Mouse (Mus musculus): ENCODE results near the gene Catsper3. TPM values are rescaled to one million over a fixed set of nuclear protein-coding genes. Genes with fewer than 3 reads are reported as not detected.

The Catsper3 gene
- 0.06 TPM in 1 of 2 replicates, not detected in the other for polyA plus RNA-seq (2012; rRNA removed)

DNA sequence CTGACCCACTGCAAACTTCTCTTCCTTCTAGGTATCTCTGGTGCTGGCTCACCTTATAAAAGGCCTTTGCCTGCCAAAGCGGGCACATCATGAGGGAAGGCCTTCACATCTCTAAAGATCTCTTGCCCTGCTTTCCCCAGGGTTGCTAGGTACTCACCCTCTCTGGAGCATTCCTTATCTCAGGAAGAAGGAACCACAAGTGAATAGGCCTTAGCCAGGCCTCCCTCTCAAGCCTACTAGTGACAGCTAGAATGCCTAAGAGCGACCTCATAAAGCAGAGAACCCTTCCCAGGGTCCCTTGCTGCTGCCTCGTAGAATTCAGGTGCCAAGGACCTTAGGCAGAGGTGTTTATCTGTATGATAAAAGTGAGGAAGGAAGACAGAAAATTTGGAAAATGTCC, at the start of gene Catsper3:
Gene Catsper3 (plus strand): TSS at position 301 of the 400 bp plus-strand sequence.
- Histone ChIP-seq H3K27ac (ENCODE audit: insufficient read depth, low read depth, low read length) (no peak within 1 kb of the TSS), H3K36me3 (ENCODE audit: control insufficient read depth, insufficient read depth, low read length) (no peaks in the 10 kb centered on the region), H3K27me3 (ENCODE audit: control insufficient read depth, insufficient read depth, low read length) (no peaks in the 10 kb centered on the region), H3K4me3 (ENCODE audit: low read depth, low read length) (no peak within 1 kb of the TSS), H3K4me1 (ENCODE audit: control insufficient read depth, insufficient read depth, insufficient read length, low read length) (peaks cover 2% of the 10 kb centered on the region; the same call in 1 of the 2 replicates)
- TF ChIP-seq CTCF (IDR thresholded peaks at IDR 0.05; ENCODE audit: extremely low read depth, insufficient read length, insufficient replicate concordance, low read depth, low read length) = no peak
- no peak for TF ChIP-seq POLR2A (IDR thresholded peaks at IDR 0.05; ENCODE audit: low read depth, low read length)
- 69% methylated on average over 3 of the region's 3 CpGs for WGBS

DNA sequence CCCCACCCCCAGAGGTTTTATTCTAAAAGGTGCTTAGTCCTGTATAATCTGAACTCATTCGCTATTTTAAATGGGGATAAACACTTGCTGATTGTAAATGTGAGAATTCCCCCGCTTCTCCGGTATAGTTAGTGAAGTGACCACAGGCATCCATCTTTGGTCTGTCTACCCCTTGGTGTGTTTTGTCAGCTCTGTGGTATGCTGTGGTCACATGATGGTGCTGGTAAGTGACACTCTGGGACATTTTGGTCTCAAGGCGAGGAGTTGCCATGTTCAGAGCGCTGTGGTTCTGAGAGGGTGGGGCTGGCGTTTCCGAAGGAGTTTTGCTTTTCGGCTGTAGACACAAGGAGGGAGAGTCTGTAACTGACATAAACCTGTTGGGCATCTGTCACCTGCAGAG, 46.5 kb upstream of the Catsper3 start:
- H3K27me3 ChIP-seq (ENCODE audit: control insufficient read depth, insufficient read depth, low read length) = no peaks in the 10 kb centered on the region
- H3K27ac ChIP-seq (ENCODE audit: insufficient read depth, low read depth, low read length) = no peak overlapping the region
- no peak for TF ChIP-seq POLR2A (IDR thresholded peaks at IDR 0.05; ENCODE audit: low read depth, low read length)
- TF ChIP-seq CTCF (IDR thresholded peaks at IDR 0.05; ENCODE audit: extremely low read depth, insufficient read length, insufficient replicate concordance, low read depth, low read length) = no peak
- 90% methylated on average over 8 of the region's 8 CpGs for WGBS
- H3K4me1 ChIP-seq (ENCODE audit: control insufficient read depth, insufficient read depth, insufficient read length, low read length) = no peaks in the 10 kb centered on the region; the same call in 1 of the 2 replicates
- no peaks in the 10 kb centered on the region for H3K36me3 ChIP-seq (ENCODE audit: control insufficient read depth, insufficient read depth, low read length)
- H3K4me3 ChIP-seq (ENCODE audit: low read depth, low read length) = no peak overlapping the region

DNA sequence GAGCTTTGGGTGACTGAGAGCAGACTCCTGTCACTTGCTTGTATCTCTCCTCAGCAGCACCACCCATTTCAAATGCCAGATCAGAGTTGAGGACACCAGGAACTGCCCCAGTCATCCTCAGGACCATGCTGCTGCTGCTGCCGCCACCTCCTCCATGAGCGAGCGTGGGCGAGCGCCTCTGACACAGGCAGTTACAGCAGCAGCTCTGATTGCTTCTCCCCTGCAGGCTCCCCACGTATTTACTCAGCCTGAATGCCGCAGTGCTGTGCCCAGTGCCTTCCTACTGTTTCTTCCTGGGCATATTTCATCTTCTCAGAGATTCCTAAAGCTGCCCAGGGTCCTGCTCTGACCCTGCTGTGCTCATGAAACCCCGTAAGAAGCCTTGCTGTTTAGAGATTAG, 42.1 kb upstream of the Catsper3 start:
- Histone ChIP-seq H3K4me1 (ENCODE audit: control insufficient read depth, insufficient read depth, insufficient read length, low read length) (no peaks in the 10 kb centered on the region), H3K27me3 (ENCODE audit: control insufficient read depth, insufficient read depth, low read length) (no peaks in the 10 kb centered on the region), H3K4me3 (ENCODE audit: low read depth, low read length) (no peak overlapping the region), H3K27ac (ENCODE audit: insufficient read depth, low read depth, low read length) (no peak overlapping the region), H3K36me3 (ENCODE audit: control insufficient read depth, insufficient read depth, low read length) (no peaks in the 10 kb centered on the region)
- 89% methylated on average over 8 of the region's 8 CpGs for WGBS
- no peak for TF ChIP-seq CTCF (IDR thresholded peaks at IDR 0.05; ENCODE audit: extremely low read depth, insufficient read length, insufficient replicate concordance, low read depth, low read length)
- TF ChIP-seq POLR2A (IDR thresholded peaks at IDR 0.05; ENCODE audit: low read depth, low read length) = no peak

DNA sequence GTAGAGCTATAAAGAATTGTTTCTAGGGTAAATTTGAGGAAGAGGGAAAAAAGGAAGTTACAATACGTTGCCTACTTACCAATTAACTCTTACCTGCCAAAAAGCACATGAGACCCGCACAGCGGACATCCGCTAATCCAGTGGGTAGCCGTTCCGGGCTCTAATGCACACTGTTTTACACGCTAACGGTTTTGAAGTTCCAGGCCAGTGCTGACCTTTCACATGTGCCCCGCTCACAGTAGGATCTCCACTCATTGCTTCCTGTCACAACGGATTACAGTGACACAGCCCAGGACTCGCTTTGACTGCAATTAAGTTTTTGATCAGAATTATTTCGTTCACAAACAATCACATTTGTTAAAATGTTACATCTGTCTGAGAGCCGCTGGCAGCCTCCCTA, 30.0 kb upstream of the Catsper3 start:
- Histone ChIP-seq H3K27ac (ENCODE audit: insufficient read depth, low read depth, low read length) (no peak overlapping the region), H3K36me3 (ENCODE audit: control insufficient read depth, insufficient read depth, low read length) (no peaks in the 10 kb centered on the region), H3K4me3 (ENCODE audit: low read depth, low read length) (no peak overlapping the region), H3K27me3 (ENCODE audit: control insufficient read depth, insufficient read depth, low read length) (no peaks in the 10 kb centered on the region), H3K4me1 (ENCODE audit: control insufficient read depth, insufficient read depth, insufficient read length, low read length) (no peaks in the 10 kb centered on the region)
- TF ChIP-seq POLR2A (IDR thresholded peaks at IDR 0.05; ENCODE audit: low read depth, low read length) = no peak
- no peak for TF ChIP-seq CTCF (IDR thresholded peaks at IDR 0.05; ENCODE audit: extremely low read depth, insufficient read length, insufficient replicate concordance, low read depth, low read length)
- 78% methylated on average over 13 of the region's 13 CpGs for WGBS

DNA sequence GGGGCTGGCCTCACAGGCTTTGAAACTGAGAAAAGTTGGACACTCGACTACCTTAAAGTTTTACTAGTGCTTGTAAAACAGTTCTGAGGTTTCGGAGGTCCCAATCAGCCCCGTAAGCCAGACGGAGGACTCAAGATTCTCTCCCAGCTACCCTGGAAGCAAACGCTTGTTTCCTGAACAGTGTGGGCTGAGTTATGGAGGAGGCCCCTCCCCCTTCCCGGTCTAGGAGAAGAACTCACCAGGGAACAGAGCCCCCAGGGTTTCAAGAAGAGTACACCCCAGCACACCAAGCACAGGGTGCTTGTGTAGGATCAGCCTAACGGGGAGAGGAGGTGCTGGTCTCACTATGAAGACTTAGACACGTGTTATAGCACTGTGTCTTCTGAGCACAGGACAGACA, 27.6 kb upstream of the Catsper3 start:
- no peaks in the 10 kb centered on the region for H3K27me3 ChIP-seq (ENCODE audit: control insufficient read depth, insufficient read depth, low read length)
- no peaks in the 10 kb centered on the region for H3K36me3 ChIP-seq (ENCODE audit: control insufficient read depth, insufficient read depth, low read length)
- H3K27ac ChIP-seq (ENCODE audit: insufficient read depth, low read depth, low read length) = 0 out of 2 replicates have a peak overlapping the region, but pooled peaks have one; percentile 32
- TF ChIP-seq POLR2A (IDR thresholded peaks at IDR 0.05; ENCODE audit: low read depth, low read length) (no peak), CTCF (IDR thresholded peaks at IDR 0.05; ENCODE audit: extremely low read depth, insufficient read length, insufficient replicate concordance, low read depth, low read length) (0 out of 2 replicates have a peak, but pooled peaks have one; percentile 4)
- no peaks in the 10 kb centered on the region for H3K4me1 ChIP-seq (ENCODE audit: control insufficient read depth, insufficient read depth, insufficient read length, low read length)
- H3K4me3 ChIP-seq (ENCODE audit: low read depth, low read length) = peak overlapping the region; percentile 1; the same call in 1 of the 2 replicates
- 57% methylated on average over 8 of the region's 8 CpGs for WGBS

DNA sequence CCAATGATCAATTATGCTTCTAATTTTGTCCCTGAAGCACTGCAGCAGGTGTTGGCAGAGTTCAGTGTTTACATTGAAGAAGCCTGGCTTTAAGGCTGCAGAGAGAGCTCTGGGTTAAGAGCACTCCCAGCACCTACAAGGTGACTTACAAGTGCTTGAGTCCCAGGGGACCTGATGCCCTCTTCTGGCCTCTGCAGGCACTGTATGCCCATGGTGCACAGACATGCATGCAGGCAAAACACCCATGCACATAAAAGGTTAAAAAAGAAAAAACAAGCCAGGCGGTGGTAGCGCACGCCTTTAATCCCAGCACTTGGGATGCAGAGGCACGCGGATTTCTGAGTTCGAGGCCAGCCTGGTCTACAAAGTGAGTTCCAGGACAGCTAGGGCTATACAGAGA, 26.7 kb upstream of the Catsper3 start:
- Histone ChIP-seq H3K27ac (ENCODE audit: insufficient read depth, low read depth, low read length) (no peak overlapping the region), H3K27me3 (ENCODE audit: control insufficient read depth, insufficient read depth, low read length) (no peaks in the 10 kb centered on the region), H3K4me3 (ENCODE audit: low read depth, low read length) (no peak overlapping the region), H3K4me1 (ENCODE audit: control insufficient read depth, insufficient read depth, insufficient read length, low read length) (no peaks in the 10 kb centered on the region), H3K36me3 (ENCODE audit: control insufficient read depth, insufficient read depth, low read length) (no peaks in the 10 kb centered on the region)
- WGBS = 90% methylated on average over 6 of the region's 6 CpGs
- TF ChIP-seq POLR2A (IDR thresholded peaks at IDR 0.05; ENCODE audit: low read depth, low read length) (no peak), CTCF (IDR thresholded peaks at IDR 0.05; ENCODE audit: extremely low read depth, insufficient read length, insufficient replicate concordance, low read depth, low read length) (peak; percentile 13; the same call in 1 of the 2 replicates)

DNA sequence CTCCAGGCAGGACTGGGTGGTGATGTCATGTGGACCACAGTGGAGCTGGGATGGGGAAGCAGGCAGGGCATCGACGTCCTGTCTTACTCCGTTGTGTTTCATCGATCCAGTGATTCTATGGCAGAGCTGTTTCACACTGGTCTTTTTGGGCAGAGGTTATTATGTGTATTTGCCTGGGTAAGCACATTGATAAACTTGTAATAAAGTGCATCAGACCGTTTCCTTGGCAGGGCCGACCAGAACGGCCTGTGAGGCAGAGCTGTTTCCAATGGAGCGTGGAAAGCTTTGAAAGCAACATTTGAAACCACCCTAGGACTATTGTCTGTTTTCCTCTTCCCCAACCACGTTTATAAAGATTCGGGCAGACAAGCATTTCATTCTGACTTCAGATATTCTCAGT, 23.8 kb upstream of the Catsper3 start:
- no peaks in the 10 kb centered on the region for H3K36me3 ChIP-seq (ENCODE audit: control insufficient read depth, insufficient read depth, low read length)
- no peak for TF ChIP-seq POLR2A (IDR thresholded peaks at IDR 0.05; ENCODE audit: low read depth, low read length)
- no peak for TF ChIP-seq CTCF (IDR thresholded peaks at IDR 0.05; ENCODE audit: extremely low read depth, insufficient read length, insufficient replicate concordance, low read depth, low read length)
- H3K27me3 ChIP-seq (ENCODE audit: control insufficient read depth, insufficient read depth, low read length) = no peaks in the 10 kb centered on the region
- 79% methylated on average over 10 of the region's 10 CpGs for WGBS
- no peaks in the 10 kb centered on the region for H3K4me1 ChIP-seq (ENCODE audit: control insufficient read depth, insufficient read depth, insufficient read length, low read length)
- H3K27ac ChIP-seq (ENCODE audit: insufficient read depth, low read depth, low read length) = no peak overlapping the region
- no peak overlapping the region for H3K4me3 ChIP-seq (ENCODE audit: low read depth, low read length)

Data from small intestine, adult 2 months (tissue).